1 mouse cellular context compared by ENCODE assay signal in genomic region chr1:34812407-34813247, GRCm38 (mm10).
TF ChIP-seq lines count a peak whose summit lies in the region.

No protein-coding gene starts in this region.

TF ChIP-seq in CH12.LX, 34 proteins besides CTCF, POLR2A, EP300 and RAD21 (continued from another document):
- TF ChIP-seq SIN3A (IDR thresholded peaks at IDR 0.05; ENCODE audit: low read length) (no peak), ZMIZ1 (IDR thresholded peaks at IDR 0.05; ENCODE audit: low read depth, low read length) (no peak), IRF4 (IDR thresholded peaks at IDR 0.05; ENCODE audit: low read depth, low read length) (no peak), CHD2 (IDR thresholded peaks at IDR 0.05; ENCODE audit: low read length) (no peak)
